Mouse (Mus musculus): ENCODE results near the gene B230217C12Rik.

Gene B230217C12Rik

DNA sequence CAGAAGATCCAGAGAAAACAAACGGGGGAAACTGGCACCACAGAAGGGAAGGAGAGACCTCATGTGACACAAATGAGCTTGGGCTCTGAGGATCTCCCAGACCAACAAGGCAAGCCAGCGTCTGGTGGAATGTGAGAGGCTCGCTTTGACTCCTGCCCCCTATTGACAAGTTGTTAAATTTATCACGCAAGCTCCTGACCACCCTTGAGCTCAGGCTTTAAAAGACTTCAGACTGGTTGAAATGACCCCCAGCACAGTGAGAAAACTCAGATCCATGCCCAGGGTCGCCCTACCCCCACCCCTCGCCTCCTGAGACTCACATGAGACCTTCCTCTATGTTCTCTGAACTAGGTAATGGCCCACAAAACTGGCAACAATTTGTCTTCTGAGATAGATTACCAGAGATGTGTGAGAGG is at the start of gene B230217C12Rik:
TSS of gene B230217C12Rik (plus strand) at position 242 of the 416 bp plus-strand sequence.
- DNase-seq (ENCODE audit: low spot score in 2 of 2): no peak

DNA sequence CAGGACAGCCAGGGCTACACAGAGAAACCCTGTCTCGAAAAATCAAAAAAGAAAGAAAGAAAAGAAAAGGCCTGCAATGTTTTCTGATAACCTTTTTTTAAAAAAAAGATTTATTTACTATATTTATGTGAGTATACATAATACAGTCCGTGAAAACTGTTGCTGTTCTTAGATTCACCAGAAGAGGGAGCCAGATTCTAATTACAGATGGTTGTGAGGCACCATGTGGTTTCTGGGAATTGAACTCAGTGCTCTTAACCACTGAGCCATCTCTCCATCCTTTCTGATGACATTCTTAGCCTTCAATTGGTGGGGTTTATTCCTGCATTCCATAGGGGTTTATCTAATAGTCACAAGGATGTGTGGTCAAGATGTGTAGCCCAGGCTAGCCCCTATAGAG is 47.4 kb upstream of the B230217C12Rik start:
- DNase-seq (ENCODE audit: low spot score in 2 of 2): no peak

DNA sequence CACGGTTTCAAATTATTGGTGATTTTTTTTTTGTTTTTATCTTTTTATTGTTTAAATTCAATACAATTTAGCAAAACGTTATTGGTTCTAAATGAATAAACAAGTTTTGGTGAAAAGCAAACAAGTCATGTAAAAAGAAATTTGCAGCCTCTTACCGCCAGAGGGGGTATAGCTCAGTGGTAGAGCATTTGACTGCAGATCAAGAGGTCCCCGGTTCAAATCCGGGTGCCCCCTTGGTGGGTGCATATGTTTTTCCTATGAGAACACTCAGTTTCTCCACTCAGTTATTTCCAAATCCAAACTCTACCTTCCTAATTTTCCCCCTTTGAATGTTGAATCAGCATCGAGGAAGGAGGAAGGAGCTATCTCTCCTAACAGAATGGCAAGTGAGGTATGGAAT is 43.7 kb upstream of the B230217C12Rik start:
- no peak for DNase-seq (ENCODE audit: low spot score in 2 of 2)

DNA sequence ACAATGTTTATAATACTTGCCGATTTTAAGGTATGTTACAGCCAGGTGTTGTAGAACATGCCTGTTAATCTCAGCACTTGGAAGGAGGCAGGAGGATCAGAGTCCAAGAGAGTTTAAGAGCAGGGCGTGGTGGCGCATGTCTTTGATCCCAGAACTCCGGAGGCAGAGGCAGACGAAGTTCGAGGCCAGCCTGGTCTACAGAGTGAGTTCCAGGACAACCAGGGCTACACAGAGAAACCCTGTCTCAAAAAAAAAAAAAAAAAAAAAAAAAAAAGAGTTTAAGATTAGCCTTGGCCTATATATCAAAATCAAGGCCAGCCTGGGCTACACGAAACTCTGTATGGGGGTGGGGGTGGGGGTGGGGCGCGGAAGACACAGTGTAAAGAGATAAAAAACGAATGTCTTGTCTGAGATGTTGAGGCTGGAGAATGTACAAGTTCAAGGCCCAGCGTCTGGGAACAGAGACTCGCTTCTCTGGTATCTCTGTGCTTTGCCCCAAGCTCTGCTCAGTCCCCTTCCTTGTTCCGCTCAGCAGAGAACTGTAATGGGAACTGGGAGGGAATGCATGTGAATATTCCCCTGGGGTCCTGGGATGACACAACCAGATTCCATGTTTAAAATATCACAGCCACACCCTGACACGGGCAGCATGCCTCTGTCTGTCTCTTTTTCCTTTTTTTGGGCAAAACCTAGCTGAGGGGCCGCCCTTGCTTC is 43.1 kb upstream of the B230217C12Rik start:
- DNase-seq (ENCODE audit: low spot score in 2 of 2): no peak

DNA sequence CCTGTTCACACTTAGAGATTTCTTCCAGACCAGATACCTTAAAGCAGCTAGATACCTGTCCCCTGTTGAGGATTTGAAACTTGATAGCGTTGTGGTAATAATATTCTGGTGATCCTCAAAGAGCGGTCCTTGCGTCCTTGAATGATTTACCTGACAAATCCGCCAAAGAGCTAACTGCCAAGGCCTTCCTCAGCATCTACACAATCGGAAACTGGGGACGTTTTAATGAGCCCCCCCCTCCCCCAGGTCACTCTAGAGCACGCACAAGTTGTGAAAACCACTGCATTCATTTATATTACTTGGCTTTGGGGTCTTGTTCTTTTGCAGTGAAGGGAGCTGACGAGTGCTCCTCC is 42.5 kb upstream of the B230217C12Rik start:
- DNase-seq (ENCODE audit: low spot score in 2 of 2): no peak

DNA sequence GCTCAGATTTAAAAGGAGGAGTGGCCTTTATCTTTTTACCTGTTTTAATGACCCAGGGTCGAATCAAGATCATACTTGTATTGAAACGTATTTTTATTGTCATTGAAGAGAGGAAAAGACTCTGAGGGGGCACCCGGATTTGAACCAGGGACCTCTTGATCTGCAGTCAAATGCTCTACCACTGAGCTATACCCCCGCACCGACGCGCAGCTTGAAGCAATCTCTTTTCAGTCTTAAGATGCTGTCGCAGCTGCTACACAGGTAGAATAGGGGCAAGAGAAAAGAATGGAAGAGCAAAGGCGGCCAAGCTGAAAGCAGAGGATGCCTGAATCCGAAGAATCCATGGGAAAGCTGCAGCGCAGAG is 41.8 kb upstream of the B230217C12Rik start, which contains the start of gene Lasp1:
TSS of gene Lasp1 (plus strand) at position 219 of the 364 bp plus-strand sequence.
- DNase-seq (ENCODE audit: low spot score in 2 of 2): peak; percentile 78 to 91

DNA sequence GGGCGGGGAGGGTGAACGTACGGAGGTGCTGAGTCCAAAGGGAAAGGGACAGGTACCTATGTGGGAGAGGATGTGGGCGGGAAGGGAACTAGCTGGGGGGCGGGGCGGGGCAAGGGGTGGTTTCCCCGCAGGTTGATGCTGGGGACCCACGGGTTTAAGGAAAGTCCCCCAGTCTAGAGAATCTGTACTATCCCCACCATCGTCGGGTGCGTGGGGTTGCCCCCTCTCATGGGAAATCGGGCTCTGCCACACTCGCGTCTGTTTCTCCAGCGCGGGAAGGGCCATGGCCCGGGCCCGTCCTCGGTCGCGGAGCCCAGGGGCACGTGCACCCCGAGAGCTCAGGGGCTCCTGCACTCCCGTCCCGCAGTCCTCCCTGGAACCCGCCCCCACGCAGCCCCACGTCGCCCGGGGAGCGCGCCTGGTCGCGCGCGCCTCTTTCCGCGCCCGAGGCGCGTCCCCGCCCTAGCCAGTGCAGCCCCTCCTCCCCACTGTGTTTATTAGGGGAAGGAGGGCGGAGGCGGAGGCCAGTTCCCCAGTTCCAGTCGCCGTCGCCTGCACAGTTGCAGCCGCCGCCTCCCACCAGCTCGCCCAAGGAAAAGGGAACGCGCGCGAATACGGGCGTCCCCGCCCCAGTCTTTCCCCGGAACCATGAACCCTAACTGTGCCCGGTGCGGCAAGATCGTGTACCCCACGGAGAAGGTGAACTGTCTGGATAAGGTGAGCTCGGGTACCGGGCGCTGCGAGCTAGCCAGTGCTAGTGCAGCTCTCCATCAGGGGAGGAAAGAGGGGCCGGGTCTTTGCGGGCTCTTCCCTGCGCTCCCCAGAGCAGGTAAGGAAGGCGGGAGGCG is 41.2 kb upstream of the B230217C12Rik start:
- DNase-seq (ENCODE audit: low spot score in 2 of 2): peak; percentile 88 to 89

DNA sequence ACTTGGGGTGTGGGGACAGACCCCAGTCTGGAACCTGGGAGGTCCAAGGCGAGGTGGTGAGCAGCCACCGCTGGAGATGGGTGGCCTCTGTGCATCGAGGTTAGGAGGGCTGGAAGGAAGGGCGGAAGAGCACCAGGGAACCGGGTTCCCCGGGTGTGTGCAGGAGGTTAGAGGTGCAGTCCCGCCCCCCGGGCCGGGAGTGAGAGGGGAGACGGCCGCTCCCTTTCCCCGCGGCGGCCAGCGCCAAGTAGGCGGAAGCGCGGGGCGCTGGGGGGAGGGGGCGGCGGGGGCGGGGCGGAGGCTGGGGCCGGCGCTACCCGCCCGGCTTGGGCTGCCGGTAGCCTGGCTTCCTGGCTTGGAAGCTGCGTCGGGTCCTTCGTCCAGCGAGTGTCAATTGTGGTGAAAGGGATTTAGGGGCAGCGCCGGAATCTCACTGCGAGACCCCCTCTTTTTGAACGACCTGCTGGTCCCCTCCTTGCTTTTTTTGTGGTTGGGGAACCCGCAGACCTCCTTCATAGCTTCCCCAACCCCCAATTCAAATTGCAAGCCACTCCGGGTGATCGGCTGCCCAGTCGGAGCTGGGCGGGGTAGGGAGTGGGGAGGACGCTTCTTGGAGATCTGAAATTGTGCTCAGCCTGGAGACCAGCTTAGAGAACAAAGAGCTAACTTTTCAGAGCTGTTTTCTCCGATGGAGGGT is 40.4 kb upstream of the B230217C12Rik start:
- DNase-seq (ENCODE audit: low spot score in 2 of 2): peak; percentile 80 to 82

DNA sequence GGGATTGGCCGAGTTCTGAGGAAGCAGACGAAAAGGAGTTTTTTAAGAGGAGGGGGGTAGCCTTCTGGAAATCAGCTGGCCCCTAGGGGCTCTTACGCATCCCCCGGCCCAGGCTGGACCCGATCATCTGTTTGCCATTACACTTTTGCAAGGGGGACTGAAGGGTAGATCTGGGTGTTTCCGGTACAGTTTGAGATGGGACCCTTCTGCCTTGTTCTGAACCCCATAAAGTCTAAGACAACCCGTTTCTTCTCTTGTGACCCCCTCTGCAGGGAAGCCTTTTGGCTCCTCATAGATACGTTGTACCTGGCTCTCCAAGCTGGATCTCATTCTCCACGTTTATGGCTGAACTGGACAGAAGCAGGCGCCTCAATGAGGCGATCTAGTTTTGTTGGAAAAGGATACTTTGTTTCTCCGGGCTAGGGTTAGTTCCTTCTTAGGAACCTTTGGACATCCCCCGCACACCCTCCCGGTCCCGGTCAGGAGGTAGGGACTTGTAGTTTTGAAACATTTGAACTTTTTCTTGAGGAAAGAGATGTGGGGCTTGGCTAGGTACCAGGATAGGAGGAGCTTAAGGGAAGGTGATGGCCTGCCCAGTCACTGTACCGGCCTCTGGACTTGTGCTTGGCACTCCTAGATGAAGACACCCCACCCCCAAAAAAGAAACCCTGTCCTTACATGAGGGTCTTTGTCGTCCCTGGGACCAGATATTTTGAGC is 39.7 kb upstream of the B230217C12Rik start:
- no peak for DNase-seq (ENCODE audit: low spot score in 2 of 2)

DNA sequence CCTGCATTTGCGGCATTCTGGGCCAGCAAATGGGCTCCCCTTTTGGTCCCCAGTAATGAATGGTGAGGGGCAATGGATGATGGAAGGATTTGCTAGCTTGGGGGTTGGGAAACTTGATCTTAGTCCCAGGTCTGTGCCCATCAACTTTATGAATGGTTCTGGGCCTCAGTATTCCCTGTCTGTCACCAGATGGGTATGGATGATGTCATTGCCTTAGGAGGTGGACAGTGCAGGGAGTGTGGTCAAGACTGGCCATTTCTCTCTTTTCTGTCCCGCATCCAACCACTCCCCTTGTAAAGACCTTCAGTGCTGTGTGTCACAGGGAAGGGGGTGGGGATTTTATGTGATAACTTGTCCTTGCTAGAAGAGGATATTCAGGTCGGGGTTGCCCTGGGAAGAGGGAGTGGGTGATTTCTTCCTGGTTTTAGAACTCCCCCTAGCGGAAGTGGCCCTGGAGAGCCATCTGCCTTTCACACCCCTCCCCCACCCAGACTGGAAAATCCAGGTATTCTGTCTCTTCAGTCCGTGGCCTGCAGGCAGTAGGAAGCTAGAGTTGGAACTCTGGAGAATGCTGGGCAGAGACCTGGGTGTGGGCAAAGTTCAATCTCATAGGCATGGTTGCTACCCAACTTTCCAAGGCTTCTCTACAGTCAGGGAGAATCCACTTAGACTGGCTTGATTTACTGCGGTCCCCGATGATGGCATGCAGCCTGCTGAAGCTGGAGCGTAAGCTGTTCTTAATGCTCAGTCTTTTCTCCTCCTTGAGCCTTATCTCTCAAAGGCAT is 39.0 kb upstream of the B230217C12Rik start:
- peak in 1 of 2 experiments; percentile 65 for DNase-seq (ENCODE audit: low spot score in 2 of 2)

DNA sequence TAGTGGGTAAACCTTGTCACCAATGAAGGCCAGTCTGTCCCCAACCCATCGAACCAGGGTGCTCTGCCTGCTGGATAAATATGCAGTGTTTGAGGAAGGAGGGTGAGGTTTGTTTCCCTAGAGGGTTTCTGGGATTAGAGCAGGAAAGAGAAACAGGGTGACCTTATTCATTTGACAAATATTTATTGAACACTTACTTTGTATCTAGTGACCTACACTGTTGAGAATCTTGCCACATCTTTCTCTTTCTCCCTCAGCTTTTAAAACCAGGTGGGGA is 38.4 kb upstream of the B230217C12Rik start:
- no peak for DNase-seq (ENCODE audit: low spot score in 2 of 2)

DNA sequence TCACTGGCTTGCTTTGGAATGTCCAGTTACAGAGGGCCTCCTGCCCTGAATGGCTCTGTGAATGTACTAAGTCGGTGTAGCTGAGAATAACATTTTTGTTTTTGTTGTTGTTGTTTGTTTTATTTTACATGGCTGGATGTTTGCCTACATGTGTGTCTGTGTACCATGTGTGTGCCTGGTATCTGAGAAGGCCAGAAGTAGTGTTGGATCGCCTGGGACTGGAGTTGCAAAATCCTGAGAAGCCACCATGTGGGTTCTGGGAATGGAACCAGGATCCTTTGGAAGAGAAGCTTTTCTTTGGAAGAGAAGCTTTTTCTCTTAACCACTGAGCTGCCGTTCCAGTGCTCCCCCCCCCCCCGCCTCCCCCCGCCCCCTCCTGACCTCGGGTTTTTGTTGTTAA is 38.1 kb upstream of the B230217C12Rik start:
- DNase-seq (ENCODE audit: low spot score in 2 of 2): no peak

DNA sequence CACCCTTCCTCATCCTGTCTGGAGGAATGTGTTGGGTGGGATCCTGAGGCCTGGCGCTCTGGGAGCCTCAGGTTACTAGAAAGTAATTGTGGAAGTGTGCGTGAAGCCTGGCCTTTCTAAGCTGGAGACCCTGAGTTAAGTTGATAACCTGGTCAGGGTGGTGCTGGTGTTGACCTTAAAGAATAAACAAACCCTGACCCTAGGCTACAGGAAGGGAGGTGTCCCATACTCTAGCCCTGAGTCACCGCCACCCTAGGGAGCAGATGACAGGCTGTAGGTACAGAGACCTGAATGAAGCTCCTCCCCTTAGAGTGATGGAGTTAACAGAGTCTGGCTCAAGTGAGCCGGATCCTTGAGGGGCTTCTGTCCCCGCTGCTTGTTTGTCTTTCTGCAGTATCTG is 36.7 kb upstream of the B230217C12Rik start:
- no peak for DNase-seq (ENCODE audit: low spot score in 2 of 2)

DNA sequence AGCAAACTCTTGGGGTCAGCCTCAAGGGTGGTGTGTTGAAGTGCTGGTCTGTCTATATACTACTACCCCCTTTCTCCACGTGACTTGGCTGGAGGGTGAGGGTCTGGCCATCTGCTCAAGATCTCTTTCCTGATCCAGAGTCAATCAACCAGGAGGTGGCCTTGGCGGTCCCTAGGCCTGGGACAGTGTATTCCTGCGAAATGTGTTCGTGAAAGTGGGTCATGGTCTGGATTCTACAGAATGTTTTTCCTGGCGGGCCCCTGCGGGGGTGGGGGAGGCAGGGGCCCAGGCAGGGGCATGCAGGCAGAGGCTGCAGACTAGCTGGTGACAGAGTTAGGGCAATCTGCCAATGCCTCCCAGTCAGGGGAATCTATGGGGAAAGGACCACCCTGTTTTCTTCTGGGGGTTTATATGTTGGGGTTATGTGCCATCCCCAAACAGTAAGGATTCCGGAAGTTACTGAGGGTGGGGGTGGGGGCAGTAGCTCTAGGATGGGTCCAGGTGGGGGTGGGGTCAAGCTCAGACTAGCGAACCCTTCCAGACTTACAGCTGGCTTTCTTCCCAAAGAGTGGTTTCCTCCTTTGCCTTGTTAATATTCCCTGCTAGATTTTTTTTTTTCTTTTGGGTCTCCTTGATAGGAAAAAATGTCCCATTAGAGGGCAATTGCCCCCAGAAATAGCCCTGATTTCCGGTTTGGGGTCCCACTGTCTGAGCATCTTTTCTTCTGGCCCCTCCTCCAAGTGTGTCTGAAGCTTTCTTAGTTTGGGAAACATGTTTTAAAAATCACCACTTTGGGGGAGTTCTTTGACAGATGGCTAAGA is 35.5 kb upstream of the B230217C12Rik start:
- no peak for DNase-seq (ENCODE audit: low spot score in 2 of 2)

DNA sequence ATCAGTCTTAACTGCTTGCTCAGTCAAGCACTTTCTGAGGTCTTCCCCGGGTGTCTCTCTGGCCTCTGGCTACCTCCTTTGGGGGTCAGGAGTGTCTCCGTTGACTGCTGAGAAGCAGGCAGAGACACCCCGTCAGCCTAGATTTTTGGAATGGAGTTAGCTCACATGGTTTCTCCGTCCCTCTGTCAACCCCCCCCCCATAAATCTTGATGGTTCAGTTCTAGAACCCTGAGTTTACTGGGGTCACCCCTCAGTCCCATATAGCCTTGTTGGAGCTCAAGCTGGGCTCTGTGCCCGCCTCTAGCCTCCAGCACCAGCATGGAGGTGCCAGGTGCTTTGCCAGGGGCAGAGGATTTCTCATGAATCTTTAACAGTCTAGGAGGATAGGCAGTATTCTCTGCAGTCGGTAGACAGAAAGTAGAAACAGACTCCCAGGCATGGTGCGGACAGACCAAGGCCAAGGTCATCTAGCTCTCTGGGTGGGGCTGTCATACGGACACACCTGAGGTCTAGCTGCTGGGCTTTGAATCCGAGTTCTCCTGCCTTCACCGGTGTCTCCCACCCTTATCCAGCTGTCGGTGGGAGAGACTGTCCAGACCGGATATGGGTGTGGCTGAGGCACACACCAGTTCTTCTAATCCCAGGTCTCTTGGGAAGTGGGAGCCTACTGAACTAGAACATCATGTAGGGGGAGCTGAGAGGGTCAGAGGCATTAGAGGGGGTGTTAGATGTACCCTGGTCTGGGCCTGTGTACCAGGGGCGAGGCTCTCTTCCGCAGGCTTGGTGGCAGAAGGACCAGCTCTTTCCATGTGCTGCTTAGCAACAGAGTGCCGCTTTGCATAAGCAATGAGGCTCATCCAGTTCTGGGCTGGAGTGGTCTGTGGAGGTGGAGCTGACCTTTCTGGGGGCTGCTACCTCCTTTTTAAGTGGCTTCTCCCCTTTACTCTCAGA is 34.6 kb upstream of the B230217C12Rik start:
- DNase-seq (ENCODE audit: low spot score in 2 of 2): no peak

DNA sequence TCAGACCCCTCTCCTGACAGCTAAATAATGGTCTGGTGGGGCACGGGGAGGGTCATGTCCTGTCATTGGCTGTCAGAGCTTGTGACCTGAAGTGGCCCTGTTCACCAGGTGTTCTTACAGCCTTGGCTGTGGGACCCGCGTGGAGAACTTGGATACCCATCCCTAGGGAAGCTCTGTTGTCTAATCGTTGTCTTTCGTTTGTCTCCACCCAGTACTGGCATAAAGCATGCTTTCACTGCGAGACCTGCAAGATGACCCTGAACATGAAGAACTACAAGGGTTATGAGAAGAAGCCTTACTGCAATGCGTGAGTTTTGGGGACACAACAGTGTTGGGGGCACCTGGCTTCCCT is 34.0 kb upstream of the B230217C12Rik start:
- DNase-seq (ENCODE audit: low spot score in 2 of 2): no peak

DNA sequence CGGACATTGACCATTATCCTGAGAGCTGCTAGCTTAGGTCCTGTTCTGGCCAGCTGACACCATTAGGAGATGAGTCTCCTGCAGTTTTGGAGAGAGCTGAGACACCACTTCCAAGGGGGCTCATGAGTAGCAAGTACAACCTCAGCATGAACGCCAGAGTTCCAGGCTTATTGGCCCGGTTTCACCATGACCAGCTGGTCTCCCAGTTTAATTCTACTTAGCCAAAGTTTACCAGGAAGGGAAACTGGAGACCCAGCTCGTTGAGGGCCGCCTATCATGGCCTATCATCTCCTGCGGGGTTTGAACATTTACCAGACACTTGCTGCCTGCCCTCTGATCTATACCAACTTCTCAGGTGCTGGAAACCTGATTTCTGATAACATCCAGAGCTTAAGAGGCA is 33.0 kb upstream of the B230217C12Rik start:
- peak in 1 of 2 experiments; percentile 54 for DNase-seq (ENCODE audit: low spot score in 2 of 2)

DNA sequence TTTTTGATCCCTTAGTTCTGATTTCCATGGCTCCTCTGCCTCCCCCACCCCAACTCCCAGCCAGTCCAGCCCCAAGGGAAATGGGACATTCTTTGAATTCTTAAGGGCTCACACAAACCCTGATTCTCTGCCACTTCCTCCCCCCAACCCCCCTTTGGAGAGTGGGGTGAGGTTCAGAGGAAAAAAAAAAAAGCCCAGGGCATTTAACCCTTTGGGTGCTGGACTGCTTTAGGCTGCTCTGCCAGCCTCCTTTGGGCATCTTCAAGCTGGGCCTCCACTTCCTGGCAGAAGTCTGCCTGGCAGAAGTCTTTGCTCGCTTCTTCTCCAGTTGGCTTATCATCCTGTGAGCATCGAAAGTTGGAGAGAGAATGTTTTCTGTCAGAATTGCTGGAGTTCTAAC is 32.5 kb upstream of the B230217C12Rik start:
- DNase-seq (ENCODE audit: low spot score in 2 of 2): peak in 1 of 2 experiments; percentile 58

DNA sequence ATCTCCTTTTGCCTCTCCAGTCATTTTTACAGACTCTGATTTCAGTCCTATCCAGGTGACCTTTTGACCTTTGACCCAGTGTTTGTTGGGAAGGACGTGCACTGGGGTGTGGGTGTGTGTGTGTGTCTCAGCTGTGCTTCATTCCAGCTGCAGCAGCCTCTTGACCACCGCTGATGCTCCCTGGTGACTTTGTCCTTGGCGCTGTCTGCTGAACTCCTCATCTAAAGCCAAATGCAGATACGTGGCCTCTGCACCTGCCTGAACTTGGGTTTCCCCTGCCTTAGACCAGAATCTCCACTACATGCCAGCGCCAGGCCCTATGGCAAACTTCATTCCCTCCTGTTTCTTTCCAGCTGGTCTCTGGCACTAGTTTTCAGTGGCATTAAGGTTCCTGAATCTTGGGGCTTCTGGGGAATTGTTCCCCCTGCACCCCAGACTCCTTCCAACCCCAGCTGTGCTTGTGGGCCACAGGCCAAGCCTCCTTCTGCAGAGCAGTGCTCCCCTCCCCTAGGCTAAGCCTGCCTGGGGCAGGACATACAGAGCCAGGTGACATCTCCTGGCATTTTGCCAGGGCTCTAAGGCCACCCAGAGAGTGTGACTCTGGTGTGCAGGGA is 31.9 kb upstream of the B230217C12Rik start:
- peak in 1 of 2 experiments; percentile 59 for DNase-seq (ENCODE audit: low spot score in 2 of 2)

Data from urinary bladder, postnatal 4 days (tissue).